Mouse (Mus musculus): ENCODE results near the gene Atpaf1. TPM values are rescaled to one million over a fixed set of nuclear protein-coding genes. Genes with fewer than 3 reads are reported as not detected.

Gene Atpaf1
- total RNA-seq (2022), result 10 to 100 TPM; 48.3 to 67.5 (median 55.6) TPM

DNA sequence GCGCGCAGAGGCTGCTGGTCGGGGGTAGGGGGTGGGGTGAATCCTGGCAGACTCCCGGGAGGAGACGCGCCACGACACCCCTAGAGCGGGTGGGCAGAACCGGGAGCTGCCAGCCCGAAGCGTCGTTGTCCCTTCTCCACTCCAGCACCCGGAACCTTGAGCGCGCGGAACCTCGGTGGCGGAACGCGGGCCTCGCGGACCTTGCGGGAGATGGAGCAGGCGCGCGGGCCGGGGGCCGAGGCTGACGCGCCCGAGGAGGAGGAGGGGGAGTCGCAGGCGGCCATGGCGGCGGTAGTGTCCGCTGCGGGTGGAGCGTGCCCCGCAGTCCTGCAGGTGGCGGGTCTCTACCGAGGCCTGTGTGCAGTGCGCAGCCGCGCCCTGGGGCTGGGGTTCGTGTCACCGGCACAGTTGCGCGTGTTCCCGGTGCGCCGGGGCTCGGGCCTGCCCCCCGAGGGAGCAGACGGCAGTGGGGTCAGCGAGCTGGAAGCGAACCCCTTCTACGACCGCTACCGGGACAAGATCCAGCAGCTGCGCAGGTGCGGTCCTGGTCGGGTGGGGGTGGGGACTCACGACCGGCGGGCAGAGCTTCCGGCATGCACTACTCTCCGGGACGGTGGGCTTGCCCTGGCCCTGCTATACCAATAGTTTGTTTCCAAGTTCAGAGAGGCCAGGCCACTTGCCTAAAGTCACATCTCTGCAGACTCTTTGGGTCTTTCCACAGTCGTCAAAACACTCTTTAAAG lies at the start of gene Atpaf1:
Atpaf1 (plus strand) TSS at position 44 of the 742 bp plus-strand sequence.
- DNase-seq (ENCODE audit: low spot score in 2 of 2), result peak; percentile 56 to 65

DNA sequence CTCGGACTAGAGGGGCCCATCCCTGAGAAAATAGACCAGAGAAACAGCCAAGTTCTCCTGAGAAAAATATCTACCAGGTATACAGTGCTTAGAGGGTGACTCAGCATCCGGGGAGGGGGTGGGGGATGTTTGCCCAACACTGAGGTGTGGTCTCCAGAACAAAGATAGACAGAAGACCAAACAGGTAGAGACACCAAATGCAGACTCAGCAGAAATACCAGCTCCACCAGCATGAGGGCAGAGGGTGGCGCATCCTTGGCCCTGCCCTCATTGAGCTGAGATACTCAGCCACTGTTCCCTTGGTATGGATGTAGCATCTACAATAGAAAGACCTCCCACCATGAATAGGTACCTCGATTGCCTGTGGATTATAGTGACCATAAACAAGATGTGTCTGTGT lies 49.7 kb upstream of the Atpaf1 start:
- DNase-seq (ENCODE audit: low spot score in 2 of 2), result no peak

DNA sequence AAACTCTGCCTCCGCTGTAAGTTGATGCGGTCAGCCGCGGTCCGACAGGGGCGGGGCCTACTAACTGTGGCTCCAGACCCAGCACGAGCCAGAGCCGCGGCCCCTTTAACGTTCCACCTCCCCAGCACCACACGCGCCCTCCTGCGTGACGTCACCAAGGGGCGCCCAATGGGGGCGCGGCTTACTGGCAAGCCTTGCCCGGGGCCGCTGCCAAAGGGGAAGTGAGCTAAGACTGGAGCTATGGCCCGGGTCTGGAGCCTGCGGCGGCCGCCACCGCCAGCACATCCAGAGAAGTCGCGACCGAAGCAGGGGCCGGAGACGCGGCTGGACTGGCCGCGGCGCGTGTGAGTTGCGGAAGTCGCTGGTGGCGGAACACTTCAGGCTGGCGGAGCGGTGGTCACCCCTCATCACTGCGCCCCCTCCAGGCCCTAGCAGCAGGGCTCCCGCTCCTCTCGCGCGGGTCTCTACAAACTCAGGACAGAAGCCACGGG lies 47.0 kb upstream of the Atpaf1 start, which contains the start of gene Efcab14:
Efcab14 (plus strand) TSS at position 194 of the 491 bp plus-strand sequence.
- peak; percentile 96 to 98 for DNase-seq (ENCODE audit: low spot score in 2 of 2)

DNA sequence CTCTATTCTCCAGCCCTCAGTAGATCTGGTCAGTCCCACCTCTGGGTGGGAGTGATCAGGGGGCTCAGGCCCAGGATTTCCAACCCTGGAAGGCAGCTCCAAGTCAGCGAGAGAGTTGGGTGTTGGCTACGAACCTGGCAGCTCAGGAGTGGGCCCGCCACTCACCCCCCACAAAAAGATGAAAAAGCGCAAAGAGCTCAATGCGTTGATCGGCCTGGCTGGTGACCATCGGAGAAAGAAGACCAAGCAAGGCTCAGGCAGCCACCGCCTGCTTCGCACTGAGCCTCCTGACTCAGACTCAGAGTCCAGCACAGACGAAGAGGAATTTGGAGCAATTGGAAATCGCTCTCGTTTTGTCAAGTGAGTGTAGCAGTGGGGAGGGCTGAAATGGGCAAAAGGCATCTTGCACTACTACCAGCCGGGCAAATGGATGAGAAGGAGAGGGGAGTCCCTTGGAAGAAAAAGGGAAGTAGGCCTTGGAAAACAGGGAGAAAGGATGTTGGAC lies 46.1 kb upstream of the Atpaf1 start:
- no peak for DNase-seq (ENCODE audit: low spot score in 2 of 2)

DNA sequence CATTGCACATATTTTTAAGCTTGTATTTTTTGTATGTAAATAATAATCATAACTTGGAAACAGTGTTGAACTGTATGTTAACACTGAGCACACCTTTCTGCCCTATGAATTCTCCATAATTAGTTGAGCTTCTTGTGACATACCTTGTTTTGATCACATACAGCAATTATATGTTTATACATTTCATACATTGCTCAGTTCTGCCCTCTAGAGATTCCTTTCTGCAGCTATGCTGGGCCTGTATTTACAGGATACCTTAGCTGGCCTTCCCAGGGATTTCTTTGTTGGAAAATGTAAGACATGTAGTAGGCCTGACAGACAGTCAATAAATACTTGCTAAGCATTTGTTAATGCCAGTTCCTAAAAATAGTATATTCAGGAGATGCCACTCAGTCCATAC lies 42.0 kb upstream of the Atpaf1 start:
- DNase-seq (ENCODE audit: low spot score in 2 of 2), result no peak

DNA sequence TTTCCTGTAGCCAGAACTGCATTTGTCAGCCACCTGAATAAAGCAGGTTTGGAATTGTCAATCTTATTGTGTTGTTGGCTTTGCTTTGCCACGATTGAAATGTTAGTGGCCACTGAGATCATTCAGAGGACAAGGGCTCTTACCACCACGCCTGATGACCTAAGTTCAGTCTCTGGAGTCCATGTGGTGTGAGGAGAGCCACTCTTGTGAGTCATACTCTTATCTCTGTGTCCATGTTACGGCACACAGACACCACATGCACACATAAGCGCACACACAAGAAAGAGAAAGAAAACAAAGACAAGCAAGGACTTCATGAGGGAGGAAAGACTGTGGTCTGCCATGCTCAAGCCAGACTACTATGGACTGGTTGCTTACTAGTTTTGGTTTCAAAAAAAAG lies 41.5 kb upstream of the Atpaf1 start:
- DNase-seq (ENCODE audit: low spot score in 2 of 2), result no peak

DNA sequence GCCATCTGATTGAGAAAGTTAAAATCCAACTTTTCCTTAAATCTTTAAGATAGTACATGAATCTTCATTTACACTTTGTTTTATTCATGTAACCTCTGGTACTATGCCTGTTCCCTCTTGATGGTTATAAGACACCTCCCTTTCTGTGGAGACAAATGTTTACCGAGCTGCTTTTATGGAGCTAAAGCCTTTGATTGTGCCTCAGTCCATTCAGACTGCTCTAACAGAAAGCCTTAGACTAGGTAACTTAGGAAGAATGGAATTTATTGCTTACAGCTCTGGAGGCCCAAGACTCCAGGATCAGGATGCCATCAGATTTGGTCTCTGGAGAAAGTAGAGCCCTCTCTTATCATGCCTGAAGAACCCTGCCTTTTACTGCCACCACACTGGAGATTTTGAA lies 36.4 kb upstream of the Atpaf1 start:
- DNase-seq (ENCODE audit: low spot score in 2 of 2), result no peak

DNA sequence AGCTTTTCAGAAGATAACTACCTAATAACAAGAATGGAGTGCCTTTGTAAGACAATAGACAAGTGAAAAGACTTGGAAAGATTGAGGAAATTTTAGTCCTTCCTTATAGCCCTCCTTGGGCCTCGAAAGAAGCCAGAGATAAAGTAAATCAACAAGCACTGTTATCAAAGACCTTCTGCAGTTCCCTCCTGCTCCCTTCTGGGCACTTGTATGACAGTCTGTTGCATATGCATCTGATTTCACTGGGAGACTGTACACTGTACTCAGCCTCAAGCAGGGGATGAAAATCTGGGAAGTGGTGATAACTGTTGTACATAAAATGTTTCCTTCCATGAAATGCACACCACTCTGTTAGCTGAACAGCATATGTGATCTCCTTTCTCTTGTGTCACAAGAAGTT lies 35.3 kb upstream of the Atpaf1 start:
- no peak for DNase-seq (ENCODE audit: low spot score in 2 of 2)

DNA sequence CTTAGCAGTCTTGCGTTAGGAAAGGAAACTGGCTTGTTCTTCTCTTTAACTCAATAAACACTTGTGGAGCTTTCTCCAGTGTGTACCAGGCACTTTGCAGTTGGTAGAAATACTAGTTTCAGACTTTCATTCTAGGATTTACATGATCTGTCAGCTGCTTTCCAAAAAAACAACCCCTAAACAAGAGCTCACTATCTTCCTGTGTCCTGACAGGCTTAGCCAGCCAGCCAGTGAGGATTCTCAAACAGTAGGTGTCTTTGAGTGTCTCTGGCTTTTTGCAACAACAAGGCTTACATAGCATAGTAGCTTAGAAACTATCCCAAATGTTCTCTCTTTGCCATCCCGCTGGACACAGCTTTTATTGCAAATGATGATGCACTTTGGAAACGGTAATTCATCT lies 30.5 kb upstream of the Atpaf1 start:
- DNase-seq (ENCODE audit: low spot score in 2 of 2), result no peak

DNA sequence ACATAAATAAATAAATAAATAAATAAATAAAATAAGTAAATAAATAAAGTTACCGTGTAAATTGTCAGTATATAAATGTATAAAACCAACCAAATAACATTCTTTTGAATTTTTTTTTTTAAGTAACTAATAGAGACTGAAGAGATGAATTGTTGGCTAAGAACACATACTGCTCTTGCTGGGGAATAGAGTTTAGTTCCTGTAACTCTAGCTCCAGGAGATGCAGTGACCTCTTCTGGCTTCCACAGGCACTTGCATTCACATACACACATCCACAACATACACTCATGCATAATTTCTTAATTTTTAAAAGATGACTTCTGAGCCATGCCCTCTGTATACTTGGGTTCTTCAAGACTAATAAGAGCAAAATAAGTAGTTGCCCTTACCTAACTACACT lies 29.8 kb upstream of the Atpaf1 start:
- no peak for DNase-seq (ENCODE audit: low spot score in 2 of 2)

DNA sequence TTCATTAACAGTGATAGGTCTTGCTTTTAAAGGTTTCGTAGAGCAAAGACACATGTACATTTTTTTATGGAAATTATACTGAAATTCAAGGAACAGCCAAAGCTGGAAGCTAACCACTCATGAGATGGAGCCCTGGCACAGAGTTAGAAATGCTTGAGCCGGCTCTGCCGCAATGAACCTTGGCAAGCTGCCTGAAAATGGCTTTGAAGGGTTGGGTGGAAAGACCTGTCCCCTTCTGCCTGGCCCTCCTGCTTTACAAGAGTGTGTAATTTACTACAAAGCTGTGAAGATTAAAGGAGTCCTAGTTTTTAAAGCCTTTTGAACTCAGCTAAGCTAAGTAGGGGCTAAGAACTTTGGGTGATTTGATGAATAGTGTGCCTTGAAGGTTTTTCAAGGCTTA lies 23.4 kb upstream of the Atpaf1 start:
- DNase-seq (ENCODE audit: low spot score in 2 of 2), result no peak

DNA sequence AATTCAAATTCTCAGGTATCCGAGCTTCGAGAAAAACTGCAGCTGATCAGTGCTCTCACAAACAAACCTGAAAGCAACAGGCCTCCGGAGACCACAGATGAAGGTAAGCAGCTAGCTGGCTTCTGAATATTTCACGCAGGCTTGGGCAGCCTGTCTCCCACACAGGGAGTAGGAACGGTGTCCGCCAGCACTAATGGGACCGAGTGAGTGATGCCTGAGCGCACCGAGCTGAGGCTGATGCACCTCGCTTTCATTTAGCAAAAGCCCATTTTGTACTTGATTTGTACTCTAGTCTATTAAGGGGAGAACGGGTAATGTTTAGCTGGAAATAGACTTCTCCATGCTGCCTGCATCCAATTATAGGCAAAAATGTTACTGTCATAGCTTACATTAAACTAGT lies 20.0 kb upstream of the Atpaf1 start:
- DNase-seq (ENCODE audit: low spot score in 2 of 2), result no peak

DNA sequence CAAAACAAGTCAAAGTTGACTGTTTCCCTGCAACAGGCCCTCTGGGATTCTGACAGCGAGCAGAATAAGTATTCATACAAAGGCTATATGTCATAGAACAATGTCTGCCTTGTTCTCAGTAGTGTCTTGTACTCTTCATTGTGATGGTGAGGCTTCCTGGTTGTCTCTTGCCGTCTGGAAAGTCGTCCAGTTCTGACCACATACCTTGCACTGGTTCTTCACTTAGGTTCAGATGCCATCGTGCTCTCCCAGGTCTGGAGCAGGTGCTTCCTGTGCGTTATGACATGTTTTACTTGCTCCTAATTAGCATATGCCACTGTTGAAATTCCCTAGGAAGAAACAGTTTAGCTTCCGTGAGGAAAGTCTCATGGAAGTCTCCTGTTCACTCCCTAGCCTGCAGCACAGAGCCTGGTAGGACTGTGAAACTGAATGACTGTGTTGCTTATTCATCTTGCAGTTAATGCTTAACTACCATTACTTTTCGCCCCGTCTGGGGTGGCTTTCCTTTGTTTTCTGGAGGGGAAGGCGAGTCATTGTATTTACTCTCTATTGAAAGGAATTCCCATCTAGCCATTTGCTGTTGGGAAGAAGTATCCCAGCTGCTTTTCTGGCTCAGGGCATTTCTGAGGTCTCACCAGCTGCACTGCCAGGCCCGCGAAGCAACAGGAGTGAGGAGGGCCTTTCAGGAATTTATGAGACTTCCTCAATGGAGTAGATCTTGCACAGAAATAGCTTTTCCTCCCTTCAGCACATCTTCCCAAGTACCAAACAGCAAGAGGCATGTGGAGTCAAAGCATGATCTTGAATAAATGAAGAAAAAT lies 16.8 kb upstream of the Atpaf1 start:
- DNase-seq (ENCODE audit: low spot score in 2 of 2), result no peak

DNA sequence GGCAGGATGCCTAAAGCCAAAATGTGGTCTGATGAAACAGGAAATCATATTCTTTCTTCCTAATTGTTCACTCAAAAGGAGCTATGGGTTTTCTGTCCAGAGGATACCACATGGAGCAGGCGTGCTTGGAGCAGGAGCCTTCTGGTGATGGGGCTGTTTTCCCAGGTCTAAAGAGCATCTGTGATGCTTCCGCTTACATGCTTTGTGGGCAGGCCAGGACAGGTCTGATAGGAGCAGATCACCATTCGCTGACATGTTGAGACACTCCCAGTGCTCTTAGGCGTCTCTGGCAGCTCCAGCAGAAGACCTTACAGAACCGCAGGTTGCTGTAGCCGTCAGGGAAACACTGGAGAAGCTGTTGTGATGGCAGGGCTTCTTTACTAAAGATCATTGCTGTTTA lies 9.6 kb upstream of the Atpaf1 start:
- no peak for DNase-seq (ENCODE audit: low spot score in 2 of 2)

DNA sequence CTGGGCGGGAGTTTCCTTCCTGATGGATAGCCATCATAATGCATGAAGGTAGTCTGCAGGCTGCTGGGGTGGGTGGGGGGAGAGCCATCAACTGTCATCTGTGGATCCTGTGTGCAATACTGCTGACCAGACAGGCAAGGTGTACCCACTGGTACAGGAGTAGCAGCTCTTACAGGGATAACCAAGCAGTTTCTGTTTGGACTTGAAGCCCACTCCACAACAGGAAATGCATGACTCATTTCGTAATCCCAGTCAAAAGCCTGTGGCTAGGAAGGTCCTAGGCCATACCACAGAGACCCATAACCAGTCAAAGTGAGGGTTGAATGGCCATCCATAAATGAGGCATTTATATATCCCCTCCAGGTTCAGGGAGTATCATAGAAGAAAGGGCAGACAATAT lies 7.0 kb upstream of the Atpaf1 start:
- DNase-seq (ENCODE audit: low spot score in 2 of 2), result no peak

DNA sequence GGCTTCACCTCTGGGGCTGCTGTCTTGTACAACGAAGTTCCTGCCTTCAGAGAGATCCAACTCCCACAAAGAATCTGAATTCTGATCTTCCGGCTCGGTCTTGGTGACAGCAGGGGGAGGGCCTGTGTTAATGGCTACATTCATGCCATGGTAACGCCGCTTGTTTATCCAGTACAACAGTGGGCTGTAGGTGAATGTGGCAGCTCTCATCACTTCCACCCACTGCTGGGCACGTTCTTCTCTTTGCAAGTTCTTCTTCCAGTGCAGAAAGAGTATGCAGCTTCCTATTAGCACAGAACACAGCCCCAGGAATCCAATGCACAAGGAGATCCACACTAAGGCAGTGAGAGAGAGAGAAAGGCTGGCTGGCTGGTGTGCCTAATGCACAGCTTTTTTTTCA lies 4.3 kb upstream of the Atpaf1 start:
- no peak for DNase-seq (ENCODE audit: low spot score in 2 of 2)

DNA sequence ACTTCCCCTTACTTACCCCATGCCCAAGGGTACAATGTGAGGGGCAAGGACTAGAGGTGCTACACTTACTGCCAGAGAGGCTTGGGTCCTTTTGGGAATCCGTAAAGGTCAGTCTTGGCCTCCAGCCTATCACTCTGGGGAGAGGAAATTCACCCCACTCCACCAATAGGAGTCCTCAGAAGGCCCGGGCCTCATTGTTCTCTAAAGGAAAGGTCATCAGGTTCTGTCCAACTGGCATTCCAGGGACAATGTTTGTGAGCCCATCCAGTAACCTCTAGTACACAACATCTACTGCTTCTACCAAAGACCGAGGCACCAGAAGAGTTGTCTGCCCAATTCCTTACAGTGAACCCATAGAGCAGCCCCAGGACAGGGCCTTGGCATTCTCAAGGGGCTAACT lies 3.7 kb upstream of the Atpaf1 start, which contains the start of gene Tex38:
Tex38 (minus strand) TSS at position 101 of the 400 bp plus-strand sequence.
- DNase-seq (ENCODE audit: low spot score in 2 of 2), result no peak

DNA sequence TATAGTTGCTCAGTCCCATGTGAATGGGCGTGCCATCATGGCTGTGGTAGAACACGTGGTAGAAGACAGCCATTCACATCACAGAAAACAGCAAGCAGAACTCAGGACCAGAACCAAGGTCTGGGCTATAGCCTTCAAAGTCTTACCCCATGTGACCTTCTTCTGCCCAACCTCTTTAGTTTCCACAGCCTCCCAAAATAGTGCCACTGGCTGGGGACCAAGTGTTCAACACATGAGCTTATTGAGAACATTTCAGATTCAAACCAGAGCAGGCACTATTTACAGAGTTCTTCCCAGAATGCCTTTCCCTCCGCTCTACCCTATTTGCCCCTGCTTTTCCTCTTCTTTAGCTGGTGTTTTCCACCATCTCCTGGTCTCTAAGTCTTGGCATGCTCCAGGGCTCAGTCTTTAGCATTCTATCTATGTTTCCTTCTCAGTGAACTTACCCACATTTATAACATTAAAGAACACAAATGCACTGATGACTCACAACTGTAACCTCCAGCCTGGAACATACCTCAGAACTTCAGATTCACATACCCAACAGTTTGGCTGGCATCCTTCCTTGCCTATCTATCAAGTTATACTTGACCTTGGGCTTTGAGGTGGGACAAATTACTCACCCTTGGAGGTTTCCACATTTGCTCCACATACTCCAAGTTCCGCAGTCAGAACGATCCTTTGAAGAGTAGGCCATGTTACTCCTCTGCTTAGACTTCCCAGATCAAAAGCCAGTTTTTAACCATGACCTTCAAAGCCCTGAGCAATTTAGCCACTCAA lies 2.4 kb upstream of the Atpaf1 start:
- DNase-seq (ENCODE audit: low spot score in 2 of 2), result peak in 1 of 2 experiments; percentile 22

DNA sequence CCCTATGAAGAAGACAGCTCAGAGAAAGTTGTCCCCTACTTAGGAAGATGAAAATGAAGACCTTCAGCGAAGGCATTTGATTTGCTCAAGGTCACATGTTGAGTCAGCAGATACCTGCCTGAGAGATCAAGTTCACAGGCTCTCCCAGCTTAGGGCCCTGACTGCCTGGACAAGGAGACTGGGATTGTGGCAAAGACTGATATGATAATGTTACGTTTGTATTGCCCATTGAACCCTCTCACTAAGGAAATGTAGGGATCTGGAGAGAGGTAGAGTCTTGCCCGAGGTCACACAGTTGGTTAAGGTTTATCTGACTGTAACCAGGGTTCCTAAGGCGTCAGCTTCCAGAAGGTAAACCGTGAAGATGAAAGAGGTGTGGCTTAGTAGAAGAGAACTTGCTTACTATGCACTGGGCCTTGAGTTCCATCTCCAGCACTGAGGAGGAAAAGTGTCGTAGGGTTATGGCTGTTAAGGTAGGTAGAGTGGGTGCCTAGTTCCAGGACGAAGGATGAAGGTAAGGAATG lies 961 bp downstream of the Atpaf1 start:
- DNase-seq (ENCODE audit: low spot score in 2 of 2), result no peak

DNA sequence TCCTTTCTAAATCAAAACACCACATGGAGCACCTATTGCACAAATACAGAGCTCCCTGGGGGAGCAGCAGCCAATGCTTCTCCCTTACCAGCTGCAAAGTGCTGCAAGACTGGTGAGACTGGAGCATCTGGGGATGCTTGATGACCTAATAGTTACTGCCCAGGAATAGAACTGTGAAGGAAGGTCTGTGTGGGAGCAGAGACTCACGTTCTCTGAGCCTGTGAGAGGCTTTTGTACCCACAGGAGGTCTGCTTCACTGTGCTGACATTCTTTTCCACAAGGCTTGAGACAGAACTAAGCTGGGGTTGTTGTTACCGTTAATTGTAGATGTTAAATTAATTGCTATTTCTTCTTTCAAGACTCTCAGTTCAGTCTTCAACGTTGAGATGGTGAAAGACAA lies 6.3 kb downstream of the Atpaf1 start:
- no peak for DNase-seq (ENCODE audit: low spot score in 2 of 2)

DNA sequence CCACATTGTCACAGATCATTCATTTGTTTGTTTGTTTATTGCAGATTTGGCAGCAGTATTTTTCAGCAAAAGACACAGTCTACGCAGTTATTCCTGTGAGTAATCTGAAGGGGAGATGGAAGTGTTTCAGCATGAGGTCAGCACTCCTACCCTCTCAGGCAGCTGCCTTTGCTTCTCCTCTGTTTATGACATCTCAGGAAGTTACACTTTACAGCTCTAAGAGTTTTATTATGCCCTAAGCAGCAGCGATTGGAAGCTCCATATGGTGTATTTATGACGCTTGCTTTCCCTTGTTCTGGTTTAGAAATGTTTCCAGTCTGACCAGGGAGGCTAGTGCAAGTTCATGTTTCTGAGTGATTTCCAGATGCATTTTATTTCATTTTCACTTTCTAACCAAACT lies 10.7 kb downstream of the Atpaf1 start:
- DNase-seq (ENCODE audit: low spot score in 2 of 2), result no peak
